Mouse (Mus musculus) monocyte, adult 2 months (primary cell): ENCODE data around the gene Rab3il1.

Experiments
- DNase-seq, 2 experiments: peaks; one replicate each; pipeline ENCODE4 v3.0.0; 2022; ENCODE audit warnings: low spot score in 2 of 2, low read depth in 1 of 2

The Rab3il1 gene

DNA sequence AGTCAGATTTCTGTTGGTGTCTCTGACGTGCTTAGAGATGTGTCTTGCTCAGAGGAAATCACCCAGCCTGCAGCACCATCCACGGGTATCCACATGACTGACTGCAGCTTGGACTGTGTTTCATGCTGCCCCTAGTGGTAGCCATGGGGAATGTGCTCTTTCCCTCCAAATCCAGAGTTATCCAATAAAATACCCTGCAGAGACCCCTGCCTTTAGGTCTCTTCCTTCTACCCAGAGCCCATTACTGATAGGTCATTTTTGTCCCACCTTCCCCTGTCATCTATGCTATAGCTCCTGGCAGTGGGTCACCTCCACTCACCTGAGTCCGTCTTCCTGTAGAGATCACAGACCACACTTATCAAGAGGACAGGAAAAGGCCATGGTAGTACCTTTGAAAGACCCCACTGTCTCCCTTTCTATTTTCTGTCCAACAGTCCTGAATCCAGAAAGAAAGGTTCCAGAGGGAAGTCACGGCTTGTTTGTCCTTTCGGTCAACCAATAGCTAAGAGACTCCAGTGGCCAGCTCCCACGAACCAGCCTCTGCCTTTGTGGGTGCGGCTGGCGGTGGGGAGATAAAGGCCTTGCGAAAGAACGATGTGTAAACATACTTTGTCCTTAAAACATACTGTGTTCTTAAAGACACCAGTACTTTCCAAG is 58.6 kb downstream of the Rab3il1 start:
- peak in 1 of 2 experiments; percentile 13 for DNase-seq

DNA sequence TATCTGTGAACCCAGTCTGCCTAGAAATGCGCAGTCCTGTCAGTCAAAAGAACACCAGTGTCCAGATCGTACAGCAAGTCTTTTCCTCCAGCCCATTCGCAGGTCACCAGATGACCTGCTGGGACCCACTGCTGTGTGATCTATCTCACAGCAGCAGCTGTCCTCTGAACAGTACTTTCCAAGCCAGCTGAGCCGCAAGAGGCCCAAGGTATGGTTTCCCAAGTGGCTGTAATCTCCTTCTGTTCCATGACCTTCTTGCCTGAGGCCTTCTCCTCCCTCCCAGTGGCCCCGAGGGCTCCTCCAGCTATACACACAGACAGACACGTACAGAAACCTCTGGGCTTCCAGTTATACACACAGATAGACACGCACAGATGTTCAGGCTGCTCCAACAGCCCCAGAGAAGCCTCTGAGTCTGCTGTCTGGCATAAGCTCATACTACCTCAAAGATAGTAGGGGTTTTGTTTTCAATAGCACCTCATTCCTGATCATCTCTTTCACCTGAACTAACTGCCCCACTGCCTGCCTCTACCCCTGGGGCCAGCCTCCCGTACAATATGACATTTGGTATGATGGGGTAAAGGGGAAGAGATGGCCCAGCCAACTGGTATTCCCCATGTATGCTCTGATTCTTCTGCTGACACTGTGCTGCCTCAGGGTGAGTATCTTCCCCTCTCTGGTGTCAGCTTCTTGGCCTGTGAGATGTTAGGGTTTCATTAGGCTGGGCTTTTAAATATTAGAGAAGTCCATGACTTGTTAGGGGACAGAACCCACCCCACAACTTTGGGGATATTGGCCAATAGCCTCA is 59.5 kb downstream of the Rab3il1 start:
- DNase-seq, result no peak

DNA sequence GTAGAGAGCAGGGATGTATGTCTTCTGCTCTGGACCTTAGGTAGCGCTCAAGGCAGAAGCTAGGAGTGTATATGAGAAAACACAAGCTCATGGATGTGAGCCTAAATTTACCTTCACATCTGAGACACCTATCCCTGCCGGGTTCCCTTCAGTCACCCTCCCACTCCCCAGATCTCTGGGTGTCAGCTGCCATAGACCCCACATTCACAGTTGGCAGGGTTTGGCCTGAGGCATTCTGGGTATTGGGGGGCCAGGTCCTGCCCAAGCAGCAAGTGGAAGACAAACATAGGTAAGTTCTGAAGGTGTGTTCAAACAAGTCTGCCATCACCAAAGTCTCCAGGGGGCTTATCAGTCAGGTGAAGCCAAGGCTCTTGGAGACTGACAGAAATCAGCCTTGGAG is 60.2 kb downstream of the Rab3il1 start:
- no peak for DNase-seq

DNA sequence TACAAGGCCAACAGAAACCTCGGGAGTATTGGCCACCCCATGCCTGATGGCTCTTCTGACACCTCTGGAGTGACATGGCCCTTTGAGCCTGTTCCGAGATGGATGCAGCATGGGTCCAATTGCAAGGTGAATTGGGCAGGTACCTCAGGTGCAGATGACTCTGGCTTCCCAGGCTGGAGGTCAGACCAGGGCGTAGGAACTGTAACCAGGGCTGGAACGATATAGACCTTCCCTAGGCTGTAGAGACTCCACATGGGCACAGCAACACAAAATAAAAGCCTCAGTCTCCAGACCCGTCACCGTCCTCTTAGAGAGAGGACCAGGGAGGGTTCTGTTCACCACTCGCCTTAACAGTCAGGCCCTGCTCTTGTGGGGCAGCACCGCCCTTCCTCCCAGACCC is 60.8 kb downstream of the Rab3il1 start:
- DNase-seq, result no peak

DNA sequence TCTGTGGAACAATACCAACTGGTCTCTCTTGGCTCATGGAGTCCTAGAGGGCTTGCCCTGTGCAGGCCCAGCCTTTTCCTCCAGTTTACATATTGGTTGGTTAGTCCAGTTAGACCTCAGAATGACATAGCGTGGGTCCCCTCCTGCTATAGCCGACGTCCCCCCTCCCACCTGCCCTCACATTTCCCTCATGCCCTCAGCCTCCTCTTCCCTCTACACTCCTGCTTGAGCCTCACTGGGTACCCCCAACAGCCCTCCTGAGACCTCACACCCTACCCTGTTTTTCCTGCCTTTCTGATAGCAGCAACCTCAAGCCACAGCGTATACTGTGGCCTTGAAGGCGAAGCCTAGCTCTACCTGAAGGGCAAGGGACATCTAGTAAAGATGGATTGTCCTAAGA is 61.4 kb downstream of the Rab3il1 start:
- no peak for DNase-seq

DNA sequence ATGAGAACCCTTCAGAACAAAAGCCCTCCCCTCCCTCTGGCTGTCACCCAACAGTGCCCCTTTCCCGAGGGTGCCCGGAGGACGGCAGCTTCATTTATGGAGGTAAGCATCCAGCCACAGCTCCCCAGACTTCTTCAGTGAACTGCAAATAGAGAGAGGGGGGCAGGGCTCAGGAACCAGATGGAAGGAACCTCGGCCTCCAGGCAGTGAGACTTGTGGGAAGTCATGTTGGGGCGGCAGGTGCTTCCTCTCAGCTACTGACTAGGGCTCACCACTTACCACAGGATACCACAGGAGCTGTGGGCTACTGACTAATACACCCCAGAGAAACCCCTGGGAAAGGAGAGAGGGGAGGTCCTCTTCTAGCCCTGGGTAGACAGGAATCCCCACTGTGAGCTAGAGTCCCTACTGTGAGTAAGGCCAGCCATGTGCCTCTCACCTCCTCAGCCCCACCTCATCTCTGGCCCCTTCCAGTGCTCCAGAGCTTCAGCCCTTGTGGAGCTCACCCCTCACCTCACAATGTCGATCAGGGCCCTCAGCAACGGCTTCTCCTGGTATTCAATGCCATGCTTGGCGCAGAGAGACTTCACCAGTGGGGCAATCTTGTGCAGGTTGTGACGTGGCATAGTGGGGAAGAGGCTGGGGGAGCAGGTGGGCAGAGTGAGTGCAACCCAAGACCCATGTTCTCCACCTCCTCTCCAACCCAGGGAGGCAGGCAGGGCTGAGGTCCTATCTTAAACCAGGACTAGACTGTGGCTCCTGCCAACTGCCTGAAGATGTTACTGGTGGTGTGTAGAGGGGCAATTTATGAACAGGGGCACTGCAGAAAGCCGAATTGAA is 62.9 kb downstream of the Rab3il1 start:
- DNase-seq, result no peak

DNA sequence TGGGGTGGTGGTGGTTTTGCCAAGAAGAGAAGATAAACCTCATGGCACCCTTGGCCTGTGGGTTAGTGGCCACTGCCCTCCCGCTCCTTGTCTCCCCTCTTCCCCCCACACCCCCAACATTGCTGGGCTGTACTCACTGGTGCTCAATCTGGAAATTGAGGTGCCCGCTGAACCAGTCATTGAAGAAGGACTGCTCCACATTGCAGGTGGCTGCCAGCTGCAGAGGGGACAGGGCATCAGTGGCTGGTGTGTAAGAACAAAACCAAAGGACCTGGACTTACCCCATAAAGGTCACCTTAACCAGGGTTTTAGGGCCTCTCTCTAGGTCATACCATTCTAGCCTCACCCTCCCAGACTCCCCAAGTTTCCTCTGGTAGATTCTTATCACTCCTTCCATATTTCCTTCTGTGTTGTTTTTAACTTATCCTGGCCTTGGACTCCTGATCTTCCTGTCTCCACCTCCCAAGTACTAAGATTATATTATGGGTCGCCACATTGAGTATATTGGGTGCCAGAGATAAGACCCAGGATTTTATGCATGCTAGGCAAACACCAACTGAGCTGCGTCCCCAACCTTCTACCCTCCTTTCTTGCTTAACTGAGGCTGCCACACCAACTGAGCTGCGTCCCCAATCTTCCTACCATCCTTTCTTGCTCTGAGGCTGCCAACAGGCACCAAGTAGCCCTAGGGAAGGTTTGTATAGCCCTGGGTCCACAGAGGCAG is 64.2 kb downstream of the Rab3il1 start:
- no peak for DNase-seq

DNA sequence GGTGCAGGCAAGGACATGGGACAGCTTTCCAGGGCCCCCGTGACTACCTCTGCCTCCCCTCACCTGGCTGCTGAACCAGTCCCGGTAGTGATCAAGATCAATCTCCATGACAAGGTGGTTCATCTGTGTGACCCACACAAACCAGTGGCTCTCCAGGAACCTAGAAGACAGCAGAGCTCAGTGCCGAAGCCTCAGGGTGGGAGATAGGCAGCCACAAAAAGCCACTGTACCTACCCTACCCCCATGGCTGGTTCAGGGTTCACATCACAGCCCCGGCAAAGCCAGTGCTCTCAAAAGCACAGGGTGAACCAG is 64.7 kb downstream of the Rab3il1 start:
- DNase-seq, result no peak

DNA sequence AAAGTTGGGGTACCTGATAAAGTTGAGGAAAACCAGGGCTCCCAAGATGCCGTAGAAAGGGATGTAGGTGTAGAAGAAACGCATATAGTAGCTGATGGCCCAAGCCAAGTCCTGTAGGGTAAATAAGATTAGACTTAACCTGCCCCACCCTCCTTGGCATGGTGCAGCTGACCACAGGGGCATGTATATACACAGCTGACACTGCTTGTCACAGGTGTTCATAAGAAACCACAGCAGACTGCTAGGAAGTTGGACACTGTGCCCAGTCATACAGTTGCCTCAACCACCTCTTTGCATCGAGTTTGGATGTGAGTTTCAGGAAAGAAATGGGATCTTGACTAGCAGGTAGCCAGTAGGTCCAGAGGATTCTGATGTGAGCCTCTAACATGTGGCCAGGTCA is 65.0 kb downstream of the Rab3il1 start:
- DNase-seq, result no peak

DNA sequence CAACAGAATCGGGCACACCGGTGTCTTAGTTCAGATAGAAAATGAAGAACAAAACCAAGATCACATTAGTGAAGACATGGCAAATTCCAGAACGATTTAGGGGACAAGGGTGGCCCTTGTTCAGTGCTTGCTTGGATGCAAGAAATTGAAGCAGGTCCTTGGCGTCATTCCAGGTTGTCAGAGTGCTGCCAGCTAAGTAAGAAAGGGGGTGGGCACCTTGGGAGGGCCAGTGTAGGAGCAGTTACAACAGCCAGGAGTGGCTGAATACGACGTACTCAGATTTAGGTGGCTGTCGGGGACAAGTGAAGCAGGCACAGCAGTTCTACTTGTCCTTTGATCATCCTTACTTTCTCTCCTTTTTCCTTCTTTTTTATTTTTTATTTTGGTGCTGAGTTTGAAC is 66.2 kb downstream of the Rab3il1 start:
- DNase-seq, result no peak

DNA sequence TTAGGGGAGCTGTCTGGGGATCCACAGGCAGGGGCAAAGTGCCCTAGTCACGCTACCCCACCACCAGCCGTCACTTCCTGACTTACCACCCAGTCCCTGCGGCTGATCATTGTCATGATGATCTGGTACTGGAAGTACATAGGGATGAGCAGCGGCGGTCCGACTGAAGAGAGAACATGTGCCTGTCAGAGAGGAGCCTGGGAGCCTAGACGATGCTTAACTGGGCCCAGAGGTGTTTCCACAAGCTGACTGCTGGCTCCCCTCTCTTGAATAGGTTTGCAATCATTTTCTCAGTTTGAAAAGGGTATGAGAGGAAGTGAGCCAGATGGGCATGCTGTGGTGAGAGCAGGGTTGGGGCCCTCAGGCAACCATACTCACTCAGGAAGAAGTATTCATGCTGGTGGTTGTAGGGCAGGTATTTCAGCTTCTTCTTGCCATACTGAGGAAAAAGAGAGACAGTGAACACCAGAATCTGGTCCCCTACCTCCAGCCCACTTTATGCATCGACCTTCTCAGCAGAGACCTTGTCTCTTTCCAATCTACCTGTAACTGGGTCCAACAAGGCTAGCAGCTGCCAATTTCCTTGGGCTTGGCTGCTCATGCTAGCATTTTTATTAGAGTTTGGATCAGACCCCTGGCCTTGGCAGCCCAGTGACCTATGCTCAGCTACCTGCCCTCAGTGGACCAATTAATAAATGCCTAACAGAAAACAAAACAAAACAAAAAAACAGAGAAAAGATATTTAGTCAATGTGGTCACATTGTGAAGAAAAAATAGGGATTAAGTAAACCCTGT is 68.9 kb downstream of the Rab3il1 start:
- no peak for DNase-seq

DNA sequence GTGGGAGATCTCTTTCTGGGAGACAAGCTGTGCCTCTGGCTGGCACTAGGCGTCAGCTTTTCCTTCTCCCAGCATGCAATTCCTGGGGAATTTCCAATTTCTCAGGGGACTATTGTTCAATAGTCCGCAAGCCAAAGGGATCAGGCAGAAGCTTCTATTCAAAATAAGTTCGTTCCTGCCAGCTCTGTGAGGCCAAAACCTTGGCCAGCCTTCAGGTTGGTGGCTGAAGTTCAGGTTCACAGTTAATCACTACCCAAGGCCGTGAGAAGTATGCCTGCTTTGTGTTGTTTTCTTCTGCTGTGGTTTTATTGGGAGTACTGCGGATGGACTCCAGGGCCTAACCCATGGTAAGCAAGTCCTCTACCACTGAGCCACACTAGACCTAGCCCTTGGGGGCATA is 69.7 kb downstream of the Rab3il1 start:
- DNase-seq, result no peak

DNA sequence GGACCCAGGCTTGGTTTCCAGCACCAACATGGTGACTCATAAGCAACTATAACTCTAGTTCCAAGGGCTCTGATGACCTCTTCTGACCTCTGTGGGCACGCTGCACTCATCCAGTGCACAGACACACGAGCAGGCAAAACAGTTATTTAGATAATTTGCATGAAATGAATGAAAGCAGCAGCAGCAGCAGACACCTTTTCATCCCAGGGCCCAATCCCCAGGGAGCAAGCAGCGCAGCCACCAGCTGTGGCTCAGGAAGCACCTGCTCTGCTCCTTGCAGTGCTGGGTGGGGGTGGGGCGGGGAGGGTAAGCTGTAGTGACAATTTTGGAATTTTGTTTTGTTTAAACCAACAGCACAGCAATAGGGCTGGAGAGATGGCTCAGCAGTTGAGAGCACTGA is 70.4 kb downstream of the Rab3il1 start:
- no peak for DNase-seq

DNA sequence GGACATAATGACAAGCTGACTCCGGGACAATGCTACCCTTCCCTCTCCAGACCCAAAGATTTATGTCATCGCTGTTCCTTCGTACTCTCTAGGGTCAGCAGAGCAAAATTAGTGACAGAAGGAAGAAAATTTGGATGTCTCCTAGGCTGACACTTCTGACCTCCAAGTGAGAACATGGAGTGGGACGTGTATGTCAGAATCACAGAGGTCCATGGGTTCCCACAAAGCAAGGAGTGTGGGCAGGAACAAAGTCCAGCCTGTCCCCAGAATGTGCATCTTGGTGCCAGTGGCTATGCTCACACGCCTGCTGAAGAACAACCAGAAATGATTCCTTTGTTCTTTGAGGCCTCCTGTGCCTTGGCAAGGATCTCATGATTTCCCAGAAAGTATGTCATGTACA is 71.7 kb downstream of the Rab3il1 start:
- no peak for DNase-seq

DNA sequence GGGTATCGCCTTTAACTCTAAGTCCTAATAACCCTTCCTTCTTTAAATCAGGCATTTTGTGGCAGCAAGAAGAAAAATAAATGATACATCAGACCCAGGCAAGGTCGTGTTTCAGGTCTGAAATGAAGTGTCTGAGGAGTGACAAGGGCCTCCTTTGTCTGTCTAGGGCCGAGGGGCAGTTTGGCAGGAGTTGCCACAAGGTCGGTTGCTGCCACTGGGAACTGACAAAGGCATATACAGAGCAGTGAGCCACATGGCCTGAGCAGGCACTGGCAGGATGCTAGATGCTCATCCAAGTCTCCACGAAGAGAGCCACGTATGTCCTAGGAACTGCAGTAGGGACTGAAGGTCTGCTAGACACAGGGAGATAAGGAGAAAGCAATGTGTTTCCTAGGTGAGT is 76.9 kb downstream of the Rab3il1 start:
- no peak for DNase-seq

DNA sequence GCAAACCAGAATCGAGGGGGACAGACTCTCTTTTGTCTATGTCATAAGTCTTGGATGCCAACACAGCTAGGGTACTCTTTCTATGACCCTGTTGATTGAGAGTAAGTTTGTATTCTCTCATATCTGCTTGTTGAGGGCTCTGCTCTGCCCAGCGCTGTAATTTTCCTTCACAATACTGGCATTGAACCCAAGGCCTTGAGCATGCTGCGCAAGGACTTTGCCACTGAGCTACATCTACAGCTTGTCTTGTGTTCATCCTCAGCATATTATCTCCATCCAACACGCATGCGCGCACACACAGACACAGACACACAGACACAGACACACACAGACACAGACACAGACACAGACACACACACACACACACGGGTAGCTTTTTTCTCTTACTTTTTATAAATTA is 78.9 kb downstream of the Rab3il1 start:
- DNase-seq, result no peak

DNA sequence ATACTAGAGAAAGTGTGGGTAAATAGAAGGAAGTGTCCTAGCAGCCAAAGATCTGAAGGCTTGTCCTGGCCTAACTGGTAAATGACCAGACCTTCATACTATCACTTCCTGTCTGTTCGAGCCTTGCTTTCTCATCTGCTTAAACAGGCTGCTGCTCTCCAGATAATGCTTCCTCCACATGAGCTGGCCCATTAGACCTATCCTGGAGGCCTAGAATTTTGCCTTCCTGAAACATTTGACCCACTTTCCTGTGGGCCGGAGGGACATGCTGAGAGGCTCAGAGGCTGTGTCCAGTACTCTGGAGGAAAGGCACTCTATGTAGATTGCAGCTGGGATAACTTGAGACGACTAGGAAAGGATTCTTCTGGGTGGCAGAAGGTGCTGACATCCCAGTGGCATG is 80.6 kb downstream of the Rab3il1 start:
- DNase-seq, result no peak

DNA sequence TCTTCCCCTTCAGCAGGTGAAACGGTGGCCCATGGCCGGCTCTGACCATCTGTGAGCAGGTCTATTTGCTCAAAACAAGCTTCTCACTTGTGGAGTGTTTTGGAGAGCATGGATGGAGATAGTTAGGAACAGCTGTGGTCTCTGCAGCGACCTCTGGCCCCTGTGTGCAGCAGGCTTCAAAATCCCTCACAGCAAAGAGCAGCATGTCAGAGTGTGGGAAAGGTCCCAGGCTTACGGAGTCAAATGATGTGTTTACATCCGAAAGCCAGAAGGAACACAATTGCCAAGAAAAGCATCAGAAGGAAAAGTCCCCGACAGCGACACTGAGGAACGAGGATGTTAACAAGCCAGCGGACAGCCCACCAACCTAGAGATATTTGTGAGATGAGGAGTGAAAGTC is 84.0 kb downstream of the Rab3il1 start:
- no peak for DNase-seq

DNA sequence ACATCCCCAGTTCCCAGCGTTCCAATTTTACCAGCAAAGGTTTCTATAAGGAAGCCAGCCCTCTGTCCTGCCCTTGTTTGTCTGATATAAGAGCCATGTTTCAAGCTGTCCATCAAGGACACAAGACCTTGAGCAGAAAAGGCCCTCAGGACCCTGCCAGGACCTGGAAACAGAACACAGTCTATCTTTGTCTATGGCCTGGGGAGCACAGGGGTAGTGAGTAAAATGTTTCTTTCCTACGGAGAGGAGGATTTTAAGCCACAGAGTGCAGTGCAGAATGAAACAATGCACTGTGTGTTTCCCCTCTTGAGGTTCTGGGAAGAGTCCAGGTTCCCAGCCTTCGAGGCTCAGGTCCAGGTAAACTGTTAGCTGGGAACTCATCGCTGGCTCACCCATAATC is 85.5 kb downstream of the Rab3il1 start:
- no peak for DNase-seq
